Mouse (Mus musculus): ENCODE results near the gene Phf14.

The Phf14 gene

GRCm38 (mm10) chr6:12089439-12089992, 181.9 kb downstream of the Phf14 start:
- in situ Hi-C loops (cut with MboI, MseI): no loop called here

- in situ Hi-C loops (cut with MboI, MseI): no loop called here
Observed at GRCm38 (mm10) chr6:12095716-12096115, 188.1 kb downstream of the Phf14 start.

GRCm38 (mm10) chr6:12097125-12097524, 189.5 kb downstream of the Phf14 start:
- in situ Hi-C loops (cut with MboI, MseI): no loop called here

- in situ Hi-C loops (cut with MboI, MseI): no loop called here
Observed at GRCm38 (mm10) chr6:12105144-12105543, 197.5 kb downstream of the Phf14 start.

GRCm38 (mm10) chr6:12107326-12107725, 199.7 kb downstream of the Phf14 start:
- in situ Hi-C loops (cut with MboI, MseI): no loop called here

- in situ Hi-C loops (cut with MboI, MseI): no loop called here
Observed at GRCm38 (mm10) chr6:12107786-12108185, 200.2 kb downstream of the Phf14 start.

GRCm38 (mm10) chr6:12116926-12117818, 209.6 kb downstream of the Phf14 start:
- in situ Hi-C loops (cut with MboI, MseI): no loop called here

- in situ Hi-C loops (cut with MboI, MseI): no loop called here
Observed at GRCm38 (mm10) chr6:12117819-12118570, 210.4 kb downstream of the Phf14 start.

- in situ Hi-C loops (cut with MboI, MseI): loop anchor here (10.0 kb wide), 1 partner anchor 208 kb away; no protein-coding TSS in a partner anchor
Observed at GRCm38 (mm10) chr6:12122759-12123158, 215.2 kb downstream of the Phf14 start.

- in situ Hi-C loops (cut with MboI, MseI): loop anchor here (10.0 kb wide), 1 partner anchor 210 kb away; no protein-coding TSS in a partner anchor
Observed at GRCm38 (mm10) chr6:12125031-12125803, 217.6 kb downstream of the Phf14 start.

GRCm38 (mm10) chr6:12126601-12127000, 219.0 kb downstream of the Phf14 start:
- in situ Hi-C loops (cut with MboI, MseI): loop anchor here (10.0 kb wide), 1 partner anchor 212 kb away; no protein-coding TSS in a partner anchor

GRCm38 (mm10) chr6:12127287-12127686, 219.7 kb downstream of the Phf14 start:
- in situ Hi-C loops (cut with MboI, MseI): loop anchor here (10.0 kb wide), 1 partner anchor 212 kb away; no protein-coding TSS in a partner anchor

All from regulatory T cell (primary cell).